Comparison of ENCODE assay signal across 10 mouse cellular contexts in genomic region chr8:120549922-120550321, GRCm38 (mm10). TPM values are rescaled to one million over a fixed set of nuclear protein-coding genes. Genes with fewer than 3 reads are reported as not detected.
DNase-seq lines count a peak whose midpoint lies in the region; ATAC-seq and TF ChIP-seq lines count a peak whose summit lies in the region.
"Had no signal": no experiment of that assay in that cellular context is flagged by ENCODE, and none has a peak within 500 bp of the region (broad histone marks: within the 10 kb centered on the region; RNA-seq: fewer than 3 reads in every experiment).

No protein-coding gene starts in this region.

- H3K27ac ChIP-seq in layer of hippocampus, adult 2 months = peak overlapping the region; percentile 97
- H3K27ac ChIP-seq in embryonic facial prominence, embryonic 15.5 days (replicated peaks) = peak overlapping the region; percentile 39; the same call in 1 of the 2 replicates
- H3K27ac ChIP-seq in hindbrain, embryonic 14.5 days = peak overlapping the region; percentile 89
- H3K27ac ChIP-seq in neural tube, embryonic 13.5 days (replicated peaks) = peak overlapping the region; percentile 92
- H3K27ac ChIP-seq: liver, embryonic 14.5 days had no signal

- H3K9me3 ChIP-seq in embryonic facial prominence, embryonic 15.5 days (replicated peaks) = no peaks in the 10 kb centered on the region
- H3K9me3 ChIP-seq in hindbrain, embryonic 14.5 days (ENCODE audit: control insufficient read depth, low read length) = no peaks in the 10 kb centered on the region
- H3K9me3 ChIP-seq in neural tube, embryonic 13.5 days = no peaks in the 10 kb centered on the region

- no peaks in the 10 kb centered on the region for H3K27me3 ChIP-seq in embryonic facial prominence, embryonic 15.5 days
- no peaks in the 10 kb centered on the region for H3K27me3 ChIP-seq in hindbrain, embryonic 14.5 days (ENCODE audit: control insufficient read depth, insufficient read depth, low read length)
- no peaks in the 10 kb centered on the region for H3K27me3 ChIP-seq in neural tube, embryonic 13.5 days
- H3K27me3 ChIP-seq: Patski had no signal

- 29% methylated on average over 11 of the region's 11 CpGs for WGBS in embryonic facial prominence, embryonic 15.5 days
- WGBS in hindbrain, embryonic 14.5 days = 10% methylated on average over 11 of the region's 11 CpGs
- WGBS in neural tube, embryonic 13.5 days = 3% methylated on average over 11 of the region's 11 CpGs

- TF ChIP-seq CTCF in layer of hippocampus, adult 2 months (conservative IDR thresholded peaks at IDR 0.05) = no peak

- peaks cover 13% of the 10 kb centered on the region for H3K36me3 ChIP-seq in embryonic facial prominence, embryonic 15.5 days
- no peaks in the 10 kb centered on the region; the same call in 1 of the 2 replicates for H3K36me3 ChIP-seq in hindbrain, embryonic 14.5 days (replicated peaks; ENCODE audit: control insufficient read depth, insufficient read depth)
- H3K36me3 ChIP-seq in neural tube, embryonic 13.5 days = peaks cover 4% of the 10 kb centered on the region; the same call in 1 of the 2 replicates

- peaks cover 93% of the 10 kb centered on the region for H3K4me1 ChIP-seq in embryonic facial prominence, embryonic 15.5 days
- peaks cover 74% of the 10 kb centered on the region for H3K4me1 ChIP-seq in hindbrain, embryonic 14.5 days (replicated peaks; ENCODE audit: control insufficient read depth, insufficient read depth, low read length)
- H3K4me1 ChIP-seq in neural tube, embryonic 13.5 days (replicated peaks) = peaks cover 100% of the 10 kb centered on the region

- ATAC-seq in embryonic facial prominence, embryonic 15.5 days (ENCODE audit: insufficient number of reproducible peaks, low FRiP score, low TSS enrichment, low read depth) = no peak
- peak; percentile 41 for ATAC-seq in hindbrain, embryonic 14.5 days (ENCODE audit: low FRiP score)
- ATAC-seq in neural tube, embryonic 13.5 days (ENCODE audit: low read depth) = peak; percentile 58
- ATAC-seq: Patski had no signal

- H3K4me3 ChIP-seq in layer of hippocampus, adult 2 months = peak overlapping the region; percentile 54
- H3K4me3 ChIP-seq in embryonic facial prominence, embryonic 15.5 days (replicated peaks) = no peak overlapping the region
- H3K4me3 ChIP-seq in hindbrain, embryonic 14.5 days (replicated peaks; ENCODE audit: low read length) = peak overlapping the region; percentile 7; the same call in 1 of the 2 replicates
- peak overlapping the region; percentile 17 for H3K4me3 ChIP-seq in neural tube, embryonic 13.5 days

- H3K4me2 ChIP-seq in embryonic facial prominence, embryonic 15.5 days (replicated peaks) = peak overlapping the region; percentile 35
- peak overlapping the region; percentile 46 for H3K4me2 ChIP-seq in hindbrain, embryonic 14.5 days (replicated peaks)
- H3K4me2 ChIP-seq in neural tube, embryonic 13.5 days = peak overlapping the region; percentile 53

- no peak overlapping the region for H3K9ac ChIP-seq in embryonic facial prominence, embryonic 15.5 days
- H3K9ac ChIP-seq in hindbrain, embryonic 14.5 days = peak overlapping the region; percentile 59
- peak overlapping the region; percentile 67 for H3K9ac ChIP-seq in neural tube, embryonic 13.5 days
- H3K9ac ChIP-seq: liver, embryonic 14.5 days had no signal

- no peak for DNase-seq in layer of hippocampus, adult 2 months (ENCODE audit: low spot score in 2 of 2)
- DNase-seq in layer of hippocampus, adult 9-10 months (ENCODE audit: low spot score) = no peak
- DNase-seq in hindbrain, embryonic 14.5 days (ENCODE audit: low spot score) = no peak
- no peak for DNase-seq in adrenal gland, postnatal 25 days
- DNase-seq in left cerebral cortex, adult 18-20 months (ENCODE audit: low spot score in 2 of 2) = no peak
- DNase-seq: gastrocnemius, postnatal 36 days had no signal

RNA-seq across cellular contexts. Expression of gene Gins2, which starts 39.2 kb away (rescaled TPM):
- total RNA-seq in layer of hippocampus, adult 2 months (2021) = 1 to 10 TPM; 5.2 to 6.2 TPM
- polyA plus RNA-seq in embryonic facial prominence, embryonic 15.5 days (2015; fragmentation: Nextera tagmentation; extraction: Ambion mirVana) = 81.7 and 85.6 TPM in 2 replicates
- 17.5 and 18.2 TPM in 2 replicates for polyA plus RNA-seq in hindbrain, embryonic 14.5 days (2014; fragmentation: Nextera tagmentation; extraction: Ambion mirVana)
- polyA plus RNA-seq in neural tube, embryonic 13.5 days (2015; fragmentation: Nextera tagmentation; extraction: Ambion mirVana) = 20.1 and 21.5 TPM in 2 replicates
- 12.2 and 12.4 TPM in 2 replicates for total RNA-seq in adrenal gland, postnatal 25 days (2021)
- 1 to 10 TPM; 2.1 to 2.4 TPM for total RNA-seq in left cerebral cortex, adult 18-20 months (2021)

Comparison
In these comparisons a context has a peak if more than half of its experiments do, and no peak if none do; other contexts are left out.
1. H3K27ac ChIP-seq: peak in every context shown above with its lines; median percentile 97 in layer of hippocampus, adult 2 months; 92 in neural tube, embryonic 13.5 days; 89 in hindbrain, embryonic 14.5 days; 39 in embryonic facial prominence, embryonic 15.5 days.